Mouse (Mus musculus) adrenal gland, adult 18-20 months (tissue): ENCODE measurements around the gene Dlgap5. TPM values are rescaled to one million over a fixed set of nuclear protein-coding genes. Genes with fewer than 3 reads are reported as not detected.

Experiments
- DNase-seq, 2 experiments: peaks; one replicate each; pipeline ENCODE4 v3.0.0; 2021 to 2022; ENCODE audit warnings: low spot score in 2 of 2
- total RNA-seq, 2 experiments: library from RNA; stranded (reverse); gene quantifications; 1 replicate in 1 of 2; 2 replicates in 1 of 2; pipeline ENCODE4 v1.2.3; 2021

Dlgap5 gene
- total RNA-seq, 2 experiments from 2014 or later = 0.93 to 2.2 TPM

DNA sequence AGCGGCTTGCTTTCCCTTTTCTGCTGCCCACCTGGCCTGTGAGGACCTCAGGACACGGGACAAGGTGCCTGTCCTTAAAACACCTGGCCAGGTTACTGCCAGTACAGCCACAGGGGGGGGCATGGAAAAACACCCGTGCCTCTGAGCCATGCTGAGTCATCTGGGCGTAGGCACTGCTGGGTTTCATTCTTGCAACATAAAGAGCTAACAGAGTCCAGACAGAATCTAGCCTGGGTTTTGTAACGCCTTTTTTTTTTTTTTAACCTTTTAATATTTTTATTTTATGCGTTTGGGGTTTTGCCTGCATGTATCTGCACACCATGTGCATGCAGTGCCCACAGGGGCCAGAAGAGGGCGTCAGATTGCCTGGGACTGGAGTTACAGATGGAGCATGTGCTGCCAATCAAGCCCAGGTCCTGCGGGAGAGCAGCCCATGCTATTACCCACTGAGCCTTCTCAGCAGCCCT lies 64.1 kb downstream of the Dlgap5 start:
- DNase-seq = peak; percentile 26 to 34

DNA sequence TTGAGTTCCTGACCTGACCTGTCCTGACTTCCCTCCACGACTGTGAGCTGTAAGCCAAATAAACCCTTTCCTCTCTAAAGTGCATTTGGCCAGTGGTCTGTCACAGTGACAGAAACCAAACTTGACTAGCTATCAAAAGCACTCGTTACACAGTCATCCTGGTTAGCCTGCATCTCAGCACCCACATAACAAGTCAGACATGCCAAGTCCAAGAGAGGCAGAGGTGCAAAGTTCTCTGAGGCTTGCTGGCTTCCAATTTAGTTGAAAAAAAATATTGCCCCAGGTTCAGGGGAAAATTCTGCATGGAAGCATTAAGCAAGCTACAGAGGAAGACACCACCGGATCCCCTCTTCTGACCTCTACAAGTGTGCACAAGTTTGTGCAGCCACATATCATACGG lies 65.0 kb downstream of the Dlgap5 start:
- DNase-seq = no peak

DNA sequence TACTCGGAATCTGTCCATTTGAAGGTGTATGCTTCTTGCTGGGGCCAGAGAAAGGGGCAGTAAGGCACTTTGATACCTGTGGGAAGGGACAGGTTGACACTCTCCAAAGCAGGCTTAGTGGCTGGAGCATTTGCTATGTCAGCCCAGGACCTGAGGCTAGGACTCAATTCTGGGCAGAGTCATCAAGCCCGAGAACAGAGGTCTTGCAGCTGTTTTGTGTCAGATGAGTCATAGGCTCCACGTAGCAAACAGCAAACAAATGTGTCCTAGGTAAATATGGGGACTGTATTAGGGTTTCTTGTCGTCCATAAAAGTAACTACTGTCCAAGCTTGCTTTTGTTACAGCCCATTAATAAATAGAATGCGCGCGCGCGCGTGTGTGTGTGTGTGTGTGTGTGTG lies 65.9 kb downstream of the Dlgap5 start:
- no peak for DNase-seq

DNA sequence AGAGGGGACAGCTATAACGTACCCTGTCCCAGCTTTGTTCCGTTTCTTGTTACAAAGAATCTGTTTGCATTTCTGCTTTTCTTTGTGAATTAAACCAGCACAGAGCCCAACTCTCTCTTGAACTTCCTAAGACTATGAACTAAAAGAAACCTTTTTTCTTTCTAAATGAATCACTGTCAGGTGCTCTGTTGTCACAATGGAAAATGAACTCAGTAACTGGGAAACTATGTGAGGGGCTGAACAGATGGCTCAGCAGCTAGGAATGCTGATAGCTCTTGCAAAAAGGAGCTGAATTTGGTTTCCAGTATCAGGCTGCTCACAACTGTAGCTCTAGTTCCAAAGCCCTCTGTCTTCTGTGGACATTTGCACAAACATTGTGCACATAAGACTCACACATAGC lies 67.2 kb downstream of the Dlgap5 start:
- no peak for DNase-seq

DNA sequence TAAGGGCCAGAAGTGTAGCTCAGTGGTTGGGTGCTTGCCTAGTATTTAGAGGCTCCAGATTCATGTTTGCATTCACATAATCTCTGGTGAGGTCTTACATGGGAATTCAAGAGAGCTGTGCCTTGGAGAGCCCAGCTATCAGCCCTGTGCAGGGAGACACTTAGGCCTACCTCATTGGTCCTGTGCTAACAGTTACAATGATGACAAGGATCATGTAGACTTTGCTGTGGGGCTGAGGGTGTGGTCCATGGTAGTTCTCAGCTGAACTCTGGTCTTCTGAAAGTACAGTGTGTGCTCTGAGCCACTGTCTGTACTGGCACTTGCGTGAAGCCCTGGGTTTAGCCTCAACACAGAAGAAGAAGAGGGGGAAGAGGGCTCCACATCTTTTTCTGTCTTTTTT lies 71.5 kb downstream of the Dlgap5 start:
- no peak for DNase-seq

GRCm38 (mm10) chr14:47341811-47342291 lies 76.4 kb downstream of the Dlgap5 start:
- DNase-seq = no peak

GRCm38 (mm10) chr14:47340231-47340925 lies 77.8 kb downstream of the Dlgap5 start:
- no peak for DNase-seq

Other genes with a start within 250 kb of the Dlgap5 start
- 100 to 1,000 TPM in 1 of 2 experiments, 10 to 100 TPM in 1; 72.7 to 115 TPM for gene Gch1, start 229.0 kb downstream of the Dlgap5 start, total RNA-seq
- 1 to 10 TPM; 1.4 TPM for gene Wdhd1, start 141.6 kb downstream of the Dlgap5 start, total RNA-seq
- 10 to 100 TPM; 19.2 to 21.5 TPM for gene Socs4, start 141.5 kb downstream of the Dlgap5 start, total RNA-seq
- 10 to 100 TPM; 69.8 to 82.6 TPM for gene Mapk1ip1l, start 120.1 kb downstream of the Dlgap5 start, total RNA-seq
- gene Lgals3, start 50.7 kb downstream of the Dlgap5 start, total RNA-seq = 10 to 100 TPM; 18.5 to 42.1 TPM
- gene Fbxo34, start 32.0 kb upstream of the Dlgap5 start, total RNA-seq = 10 to 100 TPM; 21.5 to 28.3 TPM
- 10 to 100 TPM; 13.6 to 16.0 TPM for gene Atg14, start 152.2 kb upstream of the Dlgap5 start, total RNA-seq
- gene Ktn1, start 230.0 kb upstream of the Dlgap5 start, total RNA-seq = 10 to 100 TPM; 41.8 to 56.7 TPM